Mouse (Mus musculus): ENCODE data around the gene 1700001O22Rik. TPM values are rescaled to one million over a fixed set of nuclear protein-coding genes. Genes with fewer than 3 reads are reported as not detected.

Gene 1700001O22Rik
- polyA plus RNA-seq, 1 experiment from 2014 or later: 4.0 TPM

DNA sequence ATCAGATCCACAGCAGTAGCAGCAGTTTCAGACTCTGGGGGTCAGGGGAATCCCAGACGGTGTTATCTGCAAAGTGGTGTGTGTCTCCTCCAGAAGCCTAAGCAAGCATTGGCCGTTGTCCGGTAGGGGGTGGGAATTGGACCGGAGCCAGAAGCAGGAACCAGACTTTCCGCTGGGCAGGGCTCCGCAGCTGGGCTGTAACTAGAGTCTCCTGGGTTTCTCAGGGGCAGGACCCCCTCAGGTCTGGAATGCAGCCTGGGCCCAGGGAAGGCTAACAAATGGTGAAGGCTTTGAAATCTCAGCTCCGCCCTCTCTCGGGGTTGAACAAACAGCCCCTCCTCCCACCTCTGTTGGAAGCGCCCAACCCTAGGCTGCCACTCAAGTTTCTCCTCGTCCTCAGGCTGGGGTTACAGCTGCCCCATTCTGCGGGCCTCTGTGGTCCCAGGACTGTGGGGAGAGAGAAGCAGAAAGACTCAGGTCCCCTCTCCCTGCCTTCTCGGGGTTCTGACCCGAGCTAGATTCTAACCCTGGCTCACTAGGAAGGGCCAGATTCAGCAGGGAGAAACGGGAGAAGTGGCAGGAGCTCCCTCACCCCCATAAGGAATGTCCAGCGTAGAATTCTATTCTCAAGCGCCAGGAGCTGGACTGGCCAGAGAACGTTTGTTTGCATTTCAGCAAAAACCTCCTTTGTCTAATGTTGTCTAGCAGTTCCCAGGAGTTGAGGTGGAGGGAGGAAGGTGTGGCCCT is 44.9 kb downstream of the 1700001O22Rik start:
- H3K4me2 ChIP-seq (replicated peaks; ENCODE audit: low read depth, low read length): 0 out of 2 replicates have a peak overlapping the region, but pooled peaks have one; percentile 2
- 2% methylated on average over 17 of the region's 17 CpGs for WGBS
- no peaks in the 10 kb centered on the region for H3K9me3 ChIP-seq (ENCODE audit: control insufficient read depth, low read length)
- no peak overlapping the region for H3K4me3 ChIP-seq (ENCODE audit: low read depth, low read length)
- H3K27me3 ChIP-seq (ENCODE audit: control insufficient read depth, insufficient read depth, low read length): no peaks in the 10 kb centered on the region
- peak; percentile 89 for ATAC-seq (ENCODE audit: low FRiP score)
- peak; percentile 85 for DNase-seq (ENCODE audit: low spot score)
- H3K36me3 ChIP-seq (ENCODE audit: control insufficient read depth, insufficient read depth, low read length): no peaks in the 10 kb centered on the region
- H3K4me1 ChIP-seq (replicated peaks; ENCODE audit: control insufficient read depth, insufficient read depth, low read length): peaks cover 18% of the 10 kb centered on the region; the same call in 1 of the 2 replicates
- H3K27ac ChIP-seq (ENCODE audit: low read depth, low read length): peak overlapping the region; percentile 90
- peak overlapping the region; percentile 32 for H3K9ac ChIP-seq (ENCODE audit: low read depth, low read length)

DNA sequence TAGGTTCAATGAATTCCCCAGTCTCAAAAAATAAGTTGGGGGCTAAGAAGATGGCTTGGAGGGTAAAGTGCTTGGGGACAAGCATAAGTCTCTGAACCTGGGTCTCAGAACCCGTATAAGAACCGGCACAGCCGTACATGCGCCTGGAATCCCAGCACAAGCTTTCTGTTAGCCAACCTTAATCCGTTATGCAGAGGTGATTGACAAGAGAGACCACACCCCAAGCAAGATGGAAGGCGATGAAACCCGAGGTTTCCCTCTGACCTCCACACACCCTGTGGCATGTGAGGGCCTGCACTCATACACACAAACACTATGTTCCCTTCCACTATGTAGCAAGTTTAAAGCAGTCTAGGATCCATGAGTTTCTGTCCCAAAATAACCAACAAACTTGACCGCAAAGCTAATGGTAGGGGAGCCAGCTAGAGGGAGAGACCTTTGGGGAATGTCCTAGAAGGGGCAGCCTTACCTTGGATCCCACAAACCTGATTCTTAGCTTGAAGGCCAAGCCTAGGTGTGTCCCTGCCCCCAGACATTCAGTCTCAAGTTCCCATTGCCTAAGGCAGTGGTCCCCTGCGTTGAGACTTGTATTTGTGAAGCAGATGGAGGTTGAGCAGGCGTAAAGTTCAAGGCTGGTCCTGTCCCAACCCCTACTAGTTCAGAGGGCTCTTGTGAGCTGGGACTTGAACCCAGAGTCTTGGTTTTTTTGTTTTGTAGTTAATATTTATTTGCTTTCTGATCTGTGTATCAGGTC is 46.3 kb downstream of the 1700001O22Rik start:
- no peaks in the 10 kb centered on the region for H3K9me3 ChIP-seq (ENCODE audit: control insufficient read depth, low read length)
- no peak for ATAC-seq (ENCODE audit: low FRiP score)
- no peak for DNase-seq (ENCODE audit: low spot score)
- no peak overlapping the region for H3K9ac ChIP-seq (ENCODE audit: low read depth, low read length)
- peak overlapping the region; percentile 90; the same call in 1 of the 2 replicates for H3K27ac ChIP-seq (ENCODE audit: low read depth, low read length)
- H3K4me2 ChIP-seq (replicated peaks; ENCODE audit: low read depth, low read length): no peak overlapping the region
- 87% methylated on average over 10 of the region's 10 CpGs for WGBS
- H3K4me1 ChIP-seq (replicated peaks; ENCODE audit: control insufficient read depth, insufficient read depth, low read length): peaks cover 23% of the 10 kb centered on the region; the same call in 1 of the 2 replicates
- no peaks in the 10 kb centered on the region for H3K36me3 ChIP-seq (ENCODE audit: control insufficient read depth, insufficient read depth, low read length)
- H3K4me3 ChIP-seq (ENCODE audit: low read depth, low read length): no peak overlapping the region
- H3K27me3 ChIP-seq (ENCODE audit: control insufficient read depth, insufficient read depth, low read length): no peaks in the 10 kb centered on the region

GRCm38 (mm10) chr2:30755985-30756765 is 47.3 kb downstream of the 1700001O22Rik start:
- no peak overlapping the region for H3K4me2 ChIP-seq (replicated peaks; ENCODE audit: low read depth, low read length)
- H3K9ac ChIP-seq (ENCODE audit: low read depth, low read length): no peak overlapping the region
- 96% methylated on average over 6 of the region's 6 CpGs for WGBS
- ATAC-seq (ENCODE audit: low FRiP score) (no peak), DNase-seq (ENCODE audit: low spot score) (no peak)
- H3K4me1 ChIP-seq (replicated peaks; ENCODE audit: control insufficient read depth, insufficient read depth, low read length): peaks cover 23% of the 10 kb centered on the region; the same call in 1 of the 2 replicates
- no peaks in the 10 kb centered on the region for H3K9me3 ChIP-seq (ENCODE audit: control insufficient read depth, low read length)
- no peaks in the 10 kb centered on the region for H3K27me3 ChIP-seq (ENCODE audit: control insufficient read depth, insufficient read depth, low read length)
- no peaks in the 10 kb centered on the region for H3K36me3 ChIP-seq (ENCODE audit: control insufficient read depth, insufficient read depth, low read length)
- no peak overlapping the region for H3K4me3 ChIP-seq (ENCODE audit: low read depth, low read length)
- H3K27ac ChIP-seq (ENCODE audit: low read depth, low read length): no peak overlapping the region

DNA sequence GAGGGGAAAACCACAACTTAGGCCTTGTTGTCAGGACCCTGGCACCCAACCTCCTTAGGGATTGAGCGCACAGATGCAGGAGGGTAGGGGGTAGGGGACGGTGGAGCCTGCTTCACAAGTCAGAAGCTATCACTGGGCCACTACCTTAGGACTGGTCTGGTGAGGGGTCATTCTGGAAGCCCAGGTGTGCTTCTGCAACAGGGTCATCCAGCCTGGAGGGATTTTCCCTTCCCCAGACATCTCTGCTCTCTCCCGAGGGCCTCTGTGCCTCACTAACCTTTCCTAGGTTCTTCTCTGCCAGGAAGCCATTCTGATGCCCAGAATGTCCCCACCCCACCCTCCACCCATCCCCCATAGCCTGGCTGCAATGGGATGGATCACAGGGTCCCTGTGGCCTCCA is 48.6 kb downstream of the 1700001O22Rik start:
- no peaks in the 10 kb centered on the region for H3K27me3 ChIP-seq (ENCODE audit: control insufficient read depth, insufficient read depth, low read length)
- H3K4me1 ChIP-seq (replicated peaks; ENCODE audit: control insufficient read depth, insufficient read depth, low read length): peaks cover 16% of the 10 kb centered on the region; the same call in 1 of the 2 replicates
- 84% methylated on average over 3 of the region's 3 CpGs for WGBS
- no peaks in the 10 kb centered on the region for H3K9me3 ChIP-seq (ENCODE audit: control insufficient read depth, low read length)
- ATAC-seq (ENCODE audit: low FRiP score): no peak
- H3K9ac ChIP-seq (ENCODE audit: low read depth, low read length): no peak overlapping the region
- H3K36me3 ChIP-seq (ENCODE audit: control insufficient read depth, insufficient read depth, low read length): no peaks in the 10 kb centered on the region
- DNase-seq (ENCODE audit: low spot score): no peak
- no peak overlapping the region for H3K27ac ChIP-seq (ENCODE audit: low read depth, low read length)
- no peak overlapping the region for H3K4me3 ChIP-seq (ENCODE audit: low read depth, low read length)
- no peak overlapping the region for H3K4me2 ChIP-seq (replicated peaks; ENCODE audit: low read depth, low read length)

DNA sequence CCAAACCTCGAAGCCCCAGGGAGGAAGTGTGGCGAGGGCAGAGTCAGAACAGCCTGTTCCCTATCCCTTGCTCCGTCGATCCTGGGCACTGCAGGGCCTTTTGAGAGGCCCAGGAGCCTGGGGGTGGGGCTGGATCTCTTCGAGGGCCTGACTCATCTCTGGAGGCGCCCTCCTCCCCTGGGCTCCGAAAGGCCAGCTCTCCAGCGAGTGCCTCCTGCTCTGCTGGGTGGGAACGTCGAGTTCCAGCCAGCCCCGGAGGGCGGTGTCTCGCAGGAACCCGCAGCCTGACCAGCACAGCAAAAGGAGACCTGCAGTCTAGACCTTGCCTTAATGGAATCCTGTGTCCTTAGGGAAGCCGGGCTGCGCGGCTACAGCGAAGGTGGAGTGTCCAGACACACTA is 50.2 kb downstream of the 1700001O22Rik start:
- DNase-seq (ENCODE audit: low spot score) (no peak), ATAC-seq (ENCODE audit: low FRiP score) (no peak)
- H3K4me2 ChIP-seq (replicated peaks; ENCODE audit: low read depth, low read length): no peak overlapping the region
- H3K9ac ChIP-seq (ENCODE audit: low read depth, low read length): no peak overlapping the region
- H3K36me3 ChIP-seq (ENCODE audit: control insufficient read depth, insufficient read depth, low read length): no peaks in the 10 kb centered on the region
- H3K4me1 ChIP-seq (replicated peaks; ENCODE audit: control insufficient read depth, insufficient read depth, low read length): peaks cover 7% of the 10 kb centered on the region; the same call in 1 of the 2 replicates
- WGBS: 14% methylated on average over 18 of the region's 18 CpGs
- no peaks in the 10 kb centered on the region for H3K9me3 ChIP-seq (ENCODE audit: control insufficient read depth, low read length)
- H3K27ac ChIP-seq (ENCODE audit: low read depth, low read length): no peak overlapping the region
- no peak overlapping the region for H3K4me3 ChIP-seq (ENCODE audit: low read depth, low read length)
- no peaks in the 10 kb centered on the region for H3K27me3 ChIP-seq (ENCODE audit: control insufficient read depth, insufficient read depth, low read length)

DNA sequence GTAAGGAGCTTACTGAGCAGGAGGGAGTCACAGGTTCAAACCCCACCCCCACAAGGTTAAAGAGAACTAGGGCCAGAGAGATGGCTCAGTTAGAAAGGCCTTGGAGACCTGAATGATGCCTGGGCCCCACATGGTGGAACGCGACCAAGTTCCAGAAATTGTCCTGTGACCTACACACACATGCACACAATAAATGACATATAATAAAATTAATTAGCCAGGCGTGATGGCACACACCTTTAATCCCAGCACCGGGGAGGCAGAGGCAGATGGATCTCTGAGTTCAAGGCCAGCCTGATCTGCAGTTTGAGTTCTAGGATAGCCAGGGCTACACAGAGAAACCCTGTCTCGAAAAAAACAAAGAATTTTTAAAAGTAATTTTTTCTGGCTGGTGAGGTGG is 51.0 kb downstream of the 1700001O22Rik start:
- Histone ChIP-seq H3K27me3 (ENCODE audit: control insufficient read depth, insufficient read depth, low read length) (no peaks in the 10 kb centered on the region), H3K4me1 (replicated peaks; ENCODE audit: control insufficient read depth, insufficient read depth, low read length) (peaks cover 5% of the 10 kb centered on the region; the same call in 1 of the 2 replicates), H3K36me3 (ENCODE audit: control insufficient read depth, insufficient read depth, low read length) (no peaks in the 10 kb centered on the region), H3K4me3 (ENCODE audit: low read depth, low read length) (no peak overlapping the region), H3K27ac (ENCODE audit: low read depth, low read length) (no peak overlapping the region), H3K4me2 (replicated peaks; ENCODE audit: low read depth, low read length) (no peak overlapping the region), H3K9ac (ENCODE audit: low read depth, low read length) (no peak overlapping the region), H3K9me3 (ENCODE audit: control insufficient read depth, low read length) (no peaks in the 10 kb centered on the region)
- ATAC-seq (ENCODE audit: low FRiP score) (no peak), DNase-seq (ENCODE audit: low spot score) (no peak)
- 97% methylated on average over 5 of the region's 5 CpGs for WGBS

GRCm38 (mm10) chr2:30750025-30750424 is 53.4 kb downstream of the 1700001O22Rik start:
- H3K27me3 ChIP-seq (ENCODE audit: control insufficient read depth, insufficient read depth, low read length): no peaks in the 10 kb centered on the region
- DNase-seq (ENCODE audit: low spot score) (no peak), ATAC-seq (ENCODE audit: low FRiP score) (no peak)
- peak overlapping the region; percentile 30; the same call in 1 of the 2 replicates for H3K27ac ChIP-seq (ENCODE audit: low read depth, low read length)
- no peak overlapping the region for H3K4me3 ChIP-seq (ENCODE audit: low read depth, low read length)
- H3K4me2 ChIP-seq (replicated peaks; ENCODE audit: low read depth, low read length): no peak overlapping the region
- 52% methylated on average over 5 of the region's 5 CpGs for WGBS
- H3K9me3 ChIP-seq (ENCODE audit: control insufficient read depth, low read length): no peaks in the 10 kb centered on the region
- H3K36me3 ChIP-seq (ENCODE audit: control insufficient read depth, insufficient read depth, low read length): no peaks in the 10 kb centered on the region
- H3K9ac ChIP-seq (ENCODE audit: low read depth, low read length): no peak overlapping the region
- H3K4me1 ChIP-seq (replicated peaks; ENCODE audit: control insufficient read depth, insufficient read depth, low read length): peaks cover 5% of the 10 kb centered on the region; the same call in 1 of the 2 replicates

- 84% methylated on average over 4 of the region's 4 CpGs for whole genome bisulfite sequencing
These were observed 55.8 kb downstream of the 1700001O22Rik start for GRCm38 (mm10) chr2:30747602-30748162.

More at GRCm38 (mm10) chr2:30747602-30748162, 55.8 kb downstream of the 1700001O22Rik start:
- Histone ChIP-seq H3K4me2 (replicated peaks; ENCODE audit: low read depth, low read length) (no peak overlapping the region), H3K4me1 (replicated peaks; ENCODE audit: control insufficient read depth, insufficient read depth, low read length) (peaks cover 14% of the 10 kb centered on the region), H3K9me3 (ENCODE audit: control insufficient read depth, low read length) (no peaks in the 10 kb centered on the region), H3K9ac (ENCODE audit: low read depth, low read length) (no peak overlapping the region; the same call in 1 of the 2 replicates), H3K36me3 (ENCODE audit: control insufficient read depth, insufficient read depth, low read length) (no peaks in the 10 kb centered on the region), H3K27me3 (ENCODE audit: control insufficient read depth, insufficient read depth, low read length) (no peaks in the 10 kb centered on the region), H3K27ac (ENCODE audit: low read depth, low read length) (no peak overlapping the region), H3K4me3 (ENCODE audit: low read depth, low read length) (no peak overlapping the region)
- no peak for ATAC-seq (ENCODE audit: low FRiP score)
- DNase-seq (ENCODE audit: low spot score): no peak
